Mouse (Mus musculus) T-helper 2 cell (primary cell): ENCODE data around the gene Lrp4.

Source experiments
- in situ Hi-C: fragments of 300-600 bp; cut with MboI, MseI; formaldehyde crosslinking; loops from one replicate; pipeline ENCODE4 v1.15.1; 2025; ENCODE audit warnings: high pct_unique_total_duplicates

Gene Lrp4

GRCm38 (mm10) chr2:91453231-91454075, 3.9 kb upstream of the Lrp4 start:
- in situ Hi-C loops: no loop called here

GRCm38 (mm10) chr2:91454434-91454833, 2.9 kb upstream of the Lrp4 start:
- in situ Hi-C loops: no loop called here

- in situ Hi-C loops: no loop called here
Observed at GRCm38 (mm10) chr2:91455826-91456225, 1.5 kb upstream of the Lrp4 start.

- in situ Hi-C loops: no loop called here
Observed at GRCm38 (mm10) chr2:91456491-91457100, 715 bp upstream of the Lrp4 start.

GRCm38 (mm10) chr2:91457656-91458251, 443 bp downstream of the Lrp4 start:
- in situ Hi-C loops: no loop called here

GRCm38 (mm10) chr2:91458252-91458672, 951 bp downstream of the Lrp4 start:
- in situ Hi-C loops: no loop called here

GRCm38 (mm10) chr2:91458673-91459391, 1.5 kb downstream of the Lrp4 start:
- in situ Hi-C loops: no loop called here

GRCm38 (mm10) chr2:91460076-91460475, 2.8 kb downstream of the Lrp4 start:
- in situ Hi-C loops: no loop called here

GRCm38 (mm10) chr2:91460771-91461170, 3.5 kb downstream of the Lrp4 start:
- in situ Hi-C loops: no loop called here

- in situ Hi-C loops: no loop called here
Observed at GRCm38 (mm10) chr2:91461341-91461740, 4.0 kb downstream of the Lrp4 start.

- in situ Hi-C loops: no loop called here
Observed at GRCm38 (mm10) chr2:91462196-91462595, 4.9 kb downstream of the Lrp4 start.

- in situ Hi-C loops: no loop called here
Observed at GRCm38 (mm10) chr2:91462681-91463080, 5.4 kb downstream of the Lrp4 start.

- in situ Hi-C loops: no loop called here
Observed at GRCm38 (mm10) chr2:91465934-91466333, 8.6 kb downstream of the Lrp4 start.

GRCm38 (mm10) chr2:91467613-91468012, 10.3 kb downstream of the Lrp4 start:
- in situ Hi-C loops: no loop called here

GRCm38 (mm10) chr2:91470055-91470647, 12.8 kb downstream of the Lrp4 start:
- in situ Hi-C loops: loop anchor here (5.0 kb wide), 1 partner anchor 48 kb away; no protein-coding TSS in a partner anchor

- in situ Hi-C loops: loop anchor here (5.0 kb wide), 1 partner anchor 52 kb away; no protein-coding TSS in a partner anchor
Observed at GRCm38 (mm10) chr2:91474358-91474757, 17.0 kb downstream of the Lrp4 start.

- in situ Hi-C loops: no loop called here
Observed at GRCm38 (mm10) chr2:91475791-91476190, 18.5 kb downstream of the Lrp4 start.

- in situ Hi-C loops: no loop called here
Observed at GRCm38 (mm10) chr2:91476251-91476661, 18.9 kb downstream of the Lrp4 start.

- in situ Hi-C loops: no loop called here
Observed at GRCm38 (mm10) chr2:91476841-91477240, 19.5 kb downstream of the Lrp4 start.

- in situ Hi-C loops: no loop called here
Observed at GRCm38 (mm10) chr2:91480399-91480801, 23.1 kb downstream of the Lrp4 start.

- in situ Hi-C loops: no loop called here
Observed at GRCm38 (mm10) chr2:91480805-91481514, 23.6 kb downstream of the Lrp4 start.
